Mouse (Mus musculus): ENCODE results near the gene Chuk.

DNA sequence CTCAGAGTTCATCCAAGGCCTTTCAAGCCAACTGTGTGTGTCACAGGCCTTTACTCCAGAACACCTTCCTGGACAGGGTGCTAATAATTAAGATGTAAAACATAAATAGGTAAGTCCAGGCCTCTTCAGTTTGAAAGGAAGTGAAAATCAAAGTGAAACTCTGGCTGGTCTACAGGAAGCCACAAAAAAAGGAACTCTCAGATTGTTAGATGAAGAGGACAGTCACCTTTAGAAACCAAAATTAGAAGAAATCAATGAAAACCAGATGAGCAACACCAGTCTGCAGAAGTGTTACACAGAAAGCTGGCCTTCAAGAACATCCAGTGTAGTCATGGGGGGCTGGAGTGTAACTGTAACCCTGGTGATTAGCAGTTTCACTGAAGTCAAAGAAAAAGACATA, 10.5 kb upstream of the Chuk start:
- TF ChIP-seq POLR2A (IDR thresholded peaks at IDR 0.05; ENCODE audit: borderline replicate concordance, control insufficient read depth, low read depth, low read length) (no peak), CTCF (IDR thresholded peaks at IDR 0.05; ENCODE audit: control insufficient read depth, insufficient read depth, low read length) (no peak)

Data from bone marrow, adult 2 months (tissue).